Mouse (Mus musculus) forebrain, embryonic 11.5 days (tissue): Measurements from ENCODE around the gene Kdm3a. TPM values are rescaled to one million over a fixed set of nuclear protein-coding genes. Genes with fewer than 3 reads are reported as not detected.

Experiments
- ATAC-seq: fragments of 200-750 bp; cut with Nextera tagmentation; replicated peaks from 2 replicates; pipeline ENCODE4 v1.8.0; 2017; ENCODE audit warnings: moderate TSS enrichment; ENCODE audit not compliant: low FRiP score
- DNase-seq: peaks from one replicate; pipeline ENCODE4 v3.0.0-alpha.2; 2017; ENCODE audit warnings: low spot score
- H3K27ac ChIP-seq: fragments of 300-500 bp; sonication (generic); 2 replicates; pipeline ENCODE4 v1.5.1; 2014; ENCODE audit warnings: low read depth, low read length
- H3K27me3 ChIP-seq: fragments of 300-500 bp; sonication (generic); 2 replicates; pipeline ENCODE4 v1.6.1; 2014; ENCODE audit warnings: mild to moderate bottlenecking, low read length, mixed read lengths; ENCODE audit not compliant: control insufficient read depth, insufficient read depth
- H3K36me3 ChIP-seq: fragments of 300-500 bp; sonication (generic); 2 replicates; pipeline ENCODE4 v1.6.1; 2014; ENCODE audit warnings: mild to moderate bottlenecking, low read length, moderate library complexity, mixed read lengths; ENCODE audit not compliant: control insufficient read depth, insufficient read depth
- H3K4me1 ChIP-seq: fragments of 300-500 bp; sonication (generic); replicated peaks from 2 replicates; pipeline ENCODE4 v1.6.1; 2014; ENCODE audit warnings: low read length, mixed read lengths; ENCODE audit not compliant: control insufficient read depth, insufficient read depth
- H3K4me2 ChIP-seq: fragments of 300-500 bp; sonication (generic); 2 replicates; pipeline ENCODE4 v1.6.1; 2014; ENCODE audit warnings: low read depth, mild to moderate bottlenecking, low read length, moderate library complexity, mixed read lengths; ENCODE audit not compliant: severe bottlenecking
- H3K4me3 ChIP-seq: fragments of 300-500 bp; sonication (generic); 2 replicates; pipeline ENCODE4 v1.5.1; 2014; ENCODE audit warnings: low read depth, low read length
- H3K9ac ChIP-seq: fragments of 300-500 bp; sonication (generic); 2 replicates; pipeline ENCODE4 v1.6.1; 2014; ENCODE audit warnings: low read length
- H3K9me3 ChIP-seq: fragments of 300-500 bp; sonication (generic); 2 replicates; pipeline ENCODE4 v1.6.1; 2016; ENCODE audit warnings: low read length, mixed read lengths; ENCODE audit not compliant: control insufficient read depth
- WGBS: fragments of 180-500 bp; shearing (Covaris S2); extraction: QIAGEN DNeasy Blood & Tissue Kit; methylation state at CpG from one replicate; pipeline ENCODE4 v1.1.7; 2014; 5-methylcytosine and 5-hydroxymethylcytosine counted together
- polyA plus RNA-seq: library from polyadenylated mRNA; unstranded; fragments of >200 nt; fragmentation: Nextera tagmentation; extraction: Ambion mirVana; gene quantifications from 2 replicates; pipeline ENCODE4 v1.2.1, GENCODE M21; 2014

Gene Kdm3a
- polyA plus RNA-seq, 1 experiment from 2014 or later: 71.0 TPM

DNA sequence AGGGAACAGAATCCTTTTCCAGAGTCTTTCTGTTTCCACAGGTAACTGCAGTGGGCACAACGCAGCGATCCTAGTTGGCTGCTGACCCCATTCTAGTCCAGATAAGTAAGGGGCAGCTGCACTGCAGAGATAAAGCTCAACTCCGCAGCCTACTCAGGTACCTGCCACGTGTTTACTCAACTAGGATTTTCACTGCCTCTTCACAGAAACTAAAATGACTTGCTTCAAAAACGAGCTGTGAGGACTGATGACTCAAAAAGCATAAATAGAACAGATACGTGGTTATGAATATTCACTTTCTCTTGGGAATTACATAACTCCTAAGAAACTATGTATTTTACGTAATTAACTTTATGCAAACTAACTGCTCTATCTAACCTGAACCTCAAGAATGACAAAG lies 22.8 kb downstream of the Kdm3a start:
- Histone ChIP-seq H3K27me3 (no peaks in the 10 kb centered on the region), H3K4me3 (no peak overlapping the region), H3K27ac (no peak overlapping the region), H3K9me3 (no peaks in the 10 kb centered on the region), H3K36me3 (peaks cover 16% of the 10 kb centered on the region; the same call in 1 of the 2 replicates), H3K9ac (no peak overlapping the region), H3K4me1 (no peaks in the 10 kb centered on the region), H3K4me2 (no peak overlapping the region)
- WGBS: 89% methylated on average over 7 of the region's 7 CpGs
- ATAC-seq (no peak), DNase-seq (no peak)

DNA sequence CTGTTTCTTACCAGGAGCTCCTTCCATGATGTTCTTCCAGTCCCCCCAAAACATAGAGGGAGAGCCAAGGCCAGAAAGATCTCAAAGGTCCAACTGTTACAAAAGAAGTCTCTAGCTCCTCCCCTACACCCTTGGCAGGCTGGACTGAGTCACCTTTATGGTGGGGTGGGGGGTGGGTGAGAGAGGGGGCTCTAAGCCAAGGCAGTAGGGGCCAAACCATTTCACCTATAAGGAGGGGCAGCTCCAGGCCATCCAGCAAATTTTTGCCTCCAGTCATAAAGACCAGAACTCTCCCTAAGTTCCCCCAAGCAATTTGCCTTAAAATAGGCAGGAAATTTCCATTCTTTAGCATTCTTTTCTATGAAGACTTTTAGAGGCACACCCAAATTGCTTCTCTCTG lies 23.8 kb downstream of the Kdm3a start:
- Histone ChIP-seq H3K36me3 (peaks cover 16% of the 10 kb centered on the region; the same call in 1 of the 2 replicates), H3K27me3 (no peaks in the 10 kb centered on the region), H3K9ac (no peak overlapping the region)

DNA sequence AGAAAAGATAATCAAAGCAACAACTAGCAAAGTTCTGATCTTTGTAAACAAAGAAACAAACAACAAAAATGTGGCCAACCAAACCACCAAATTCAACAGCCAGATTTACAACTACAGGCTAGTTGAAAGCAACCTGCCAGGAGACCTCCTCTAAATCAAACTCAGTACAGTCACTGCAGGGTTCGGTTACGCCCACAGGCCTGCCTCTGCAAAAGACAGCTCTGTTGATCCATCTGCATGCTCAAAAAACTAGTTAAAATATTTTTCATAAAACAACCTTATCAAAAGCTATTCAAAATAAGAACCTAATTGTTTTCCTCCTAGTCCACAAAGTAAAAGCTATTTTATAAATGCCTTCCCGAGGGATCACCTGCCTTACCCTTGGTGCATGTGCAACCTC lies 25.0 kb downstream of the Kdm3a start:
- ATAC-seq (no peak), DNase-seq (no peak)
- WGBS: 91% methylated on average over 3 of the region's 3 CpGs

More for the DNA sequence above, 23.8 kb downstream of the Kdm3a start:
- DNase-seq (no peak), ATAC-seq (no peak)
- no peak overlapping the region for H3K27ac ChIP-seq
- H3K4me3 ChIP-seq: no peak overlapping the region
- H3K4me1 ChIP-seq: no peaks in the 10 kb centered on the region
- H3K9me3 ChIP-seq: no peaks in the 10 kb centered on the region
- H3K4me2 ChIP-seq: no peak overlapping the region

DNA sequence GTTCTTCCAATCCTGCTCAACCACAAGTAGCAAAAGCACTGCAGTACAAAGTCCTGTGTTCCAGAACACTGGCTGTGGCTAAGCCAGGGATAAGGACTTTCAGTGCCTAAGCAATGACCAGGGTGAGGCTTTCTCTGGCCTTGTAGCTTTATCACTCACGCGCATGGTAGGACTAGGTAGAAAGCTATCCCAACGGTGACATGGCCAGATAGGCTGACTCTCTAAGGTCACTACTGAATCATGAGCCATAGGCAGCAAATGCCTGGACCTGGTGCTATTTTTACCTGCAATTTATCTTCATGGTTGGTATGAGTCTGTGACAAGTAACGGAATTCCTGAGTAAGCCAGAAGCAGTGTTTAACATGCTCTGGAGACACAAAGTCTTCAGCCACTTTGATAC lies 42.6 kb downstream of the Kdm3a start:
- H3K4me2 ChIP-seq: no peak overlapping the region
- WGBS: 94% methylated on average over 4 of the region's 4 CpGs
- no peak for DNase-seq
- peaks cover 24% of the 10 kb centered on the region for H3K36me3 ChIP-seq
- no peaks in the 10 kb centered on the region for H3K27me3 ChIP-seq
- no peak overlapping the region for H3K27ac ChIP-seq
- H3K4me1 ChIP-seq: no peaks in the 10 kb centered on the region
- no peaks in the 10 kb centered on the region for H3K9me3 ChIP-seq
- H3K4me3 ChIP-seq: no peak overlapping the region
- ATAC-seq: no peak
- H3K9ac ChIP-seq: no peak overlapping the region

More for the DNA sequence above, 25.0 kb downstream of the Kdm3a start:
- Histone ChIP-seq H3K4me1 (no peaks in the 10 kb centered on the region), H3K27ac (no peak overlapping the region), H3K36me3 (peaks cover 18% of the 10 kb centered on the region), H3K9ac (no peak overlapping the region), H3K4me3 (no peak overlapping the region), H3K9me3 (no peaks in the 10 kb centered on the region), H3K27me3 (no peaks in the 10 kb centered on the region), H3K4me2 (no peak overlapping the region)

DNA sequence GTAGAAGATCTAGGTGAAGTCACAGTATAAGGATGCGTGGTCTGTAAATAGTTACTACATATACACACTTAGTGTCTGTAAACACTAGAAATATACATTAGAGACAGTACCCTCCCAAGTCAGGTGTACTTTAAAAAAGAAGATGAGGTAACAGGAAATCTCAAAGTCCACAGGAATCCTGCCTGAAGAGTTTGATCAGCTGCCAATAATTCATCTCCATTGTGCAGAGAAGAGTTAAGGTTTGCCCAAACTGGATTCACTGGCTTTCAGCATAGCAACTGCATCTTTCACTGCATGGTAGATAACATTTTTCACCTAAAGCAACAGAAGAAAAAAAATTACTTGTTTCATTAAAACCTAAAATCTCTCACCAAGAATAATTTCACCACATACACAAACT lies 43.4 kb downstream of the Kdm3a start:
- no peak for DNase-seq
- H3K27me3 ChIP-seq: no peaks in the 10 kb centered on the region
- no peak overlapping the region for H3K9ac ChIP-seq
- H3K27ac ChIP-seq: no peak overlapping the region
- H3K4me1 ChIP-seq: no peaks in the 10 kb centered on the region
- WGBS: 97% methylated on average over 1 of the region's 1 CpGs
- no peaks in the 10 kb centered on the region for H3K9me3 ChIP-seq
- H3K36me3 ChIP-seq: peaks cover 21% of the 10 kb centered on the region
- H3K4me2 ChIP-seq: no peak overlapping the region
- no peak overlapping the region for H3K4me3 ChIP-seq
- ATAC-seq: no peak

DNA sequence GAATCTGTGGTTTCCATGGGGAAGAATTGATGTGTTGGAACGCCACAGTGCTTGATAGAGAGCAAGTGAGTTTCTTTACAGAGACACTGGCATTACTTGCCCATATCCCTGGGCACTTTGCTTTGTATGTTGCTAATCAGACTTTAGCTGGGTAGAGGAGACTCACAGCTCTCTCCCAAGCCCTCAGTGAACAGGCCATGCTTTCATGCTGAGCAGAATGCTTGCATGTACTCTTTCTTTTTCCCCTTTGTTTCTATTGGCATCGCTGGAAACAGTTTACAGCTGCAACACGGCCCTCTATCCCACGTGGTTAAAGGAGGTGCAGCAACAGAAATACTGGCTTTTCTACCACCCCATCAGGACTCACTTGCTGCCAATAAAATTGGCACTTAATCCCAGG lies 49.6 kb downstream of the Kdm3a start:
- H3K36me3 ChIP-seq: no peaks in the 10 kb centered on the region; the same call in 1 of the 2 replicates
- no peak for DNase-seq
- 81% methylated on average over 4 of the region's 4 CpGs for WGBS

DNA sequence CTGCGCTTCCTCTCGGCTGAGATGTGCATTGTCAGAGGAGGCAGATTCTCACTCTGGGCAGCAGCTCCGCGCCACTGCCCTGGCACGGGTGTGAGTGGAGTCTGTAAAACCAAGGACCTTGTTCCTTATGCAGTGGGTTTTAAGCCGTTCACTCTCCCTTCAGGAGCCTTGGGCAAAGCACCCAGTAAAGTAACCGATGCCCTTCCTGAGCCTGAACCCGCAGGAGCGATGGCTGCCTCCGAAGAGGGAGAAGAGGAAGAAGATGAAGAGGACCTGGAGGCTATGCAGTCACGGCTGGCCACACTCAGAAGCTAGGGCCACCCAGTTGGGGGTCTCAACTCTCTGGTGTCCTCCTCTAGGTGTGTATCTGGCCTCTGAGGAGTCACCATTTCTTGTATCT lies 53.3 kb downstream of the Kdm3a start:
- H3K4me1 ChIP-seq: no peaks in the 10 kb centered on the region
- H3K27ac ChIP-seq: no peak overlapping the region
- H3K4me3 ChIP-seq: no peak overlapping the region
- ATAC-seq (no peak), DNase-seq (no peak)
- H3K9ac ChIP-seq: no peak overlapping the region
- H3K27me3 ChIP-seq: no peaks in the 10 kb centered on the region
- H3K36me3 ChIP-seq: no peaks in the 10 kb centered on the region; the same call in 1 of the 2 replicates
- 96% methylated on average over 11 of the region's 11 CpGs for WGBS
- no peaks in the 10 kb centered on the region for H3K9me3 ChIP-seq
- no peak overlapping the region for H3K4me2 ChIP-seq

More for the DNA sequence above, 49.6 kb downstream of the Kdm3a start:
- H3K4me3 ChIP-seq: no peak overlapping the region
- H3K27ac ChIP-seq: no peak overlapping the region
- H3K9me3 ChIP-seq: no peaks in the 10 kb centered on the region
- no peaks in the 10 kb centered on the region for H3K27me3 ChIP-seq
- H3K4me1 ChIP-seq: no peaks in the 10 kb centered on the region
- H3K9ac ChIP-seq: no peak overlapping the region
- H3K4me2 ChIP-seq: no peak overlapping the region
- ATAC-seq: no peak

DNA sequence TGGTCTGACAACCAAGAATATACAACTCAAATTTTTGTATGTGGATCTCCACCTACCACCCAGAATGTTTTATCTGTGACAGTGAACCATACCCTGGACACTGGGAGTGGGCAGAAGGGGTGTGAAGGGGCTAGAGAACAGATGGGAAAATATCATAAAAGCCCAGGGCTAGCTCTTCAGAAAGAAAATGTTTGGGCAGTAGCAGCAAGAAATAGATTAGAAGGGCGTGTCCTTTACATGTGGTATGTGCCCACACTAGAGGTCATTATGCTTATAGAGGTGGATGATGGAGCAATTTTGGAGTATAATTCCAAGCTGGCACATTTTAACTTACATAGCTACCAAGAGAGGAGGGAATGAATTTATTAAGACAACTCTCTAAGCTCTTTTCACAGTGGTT lies 57.4 kb downstream of the Kdm3a start:
- Histone ChIP-seq H3K4me1 (no peaks in the 10 kb centered on the region), H3K9me3 (no peaks in the 10 kb centered on the region), H3K4me3 (no peak overlapping the region), H3K27ac (no peak overlapping the region), H3K9ac (no peak overlapping the region), H3K4me2 (no peak overlapping the region), H3K27me3 (no peaks in the 10 kb centered on the region), H3K36me3 (no peaks in the 10 kb centered on the region; the same call in 1 of the 2 replicates)
- WGBS: 92% methylated on average over 1 of the region's 1 CpGs
- ATAC-seq (no peak), DNase-seq (no peak)

DNA sequence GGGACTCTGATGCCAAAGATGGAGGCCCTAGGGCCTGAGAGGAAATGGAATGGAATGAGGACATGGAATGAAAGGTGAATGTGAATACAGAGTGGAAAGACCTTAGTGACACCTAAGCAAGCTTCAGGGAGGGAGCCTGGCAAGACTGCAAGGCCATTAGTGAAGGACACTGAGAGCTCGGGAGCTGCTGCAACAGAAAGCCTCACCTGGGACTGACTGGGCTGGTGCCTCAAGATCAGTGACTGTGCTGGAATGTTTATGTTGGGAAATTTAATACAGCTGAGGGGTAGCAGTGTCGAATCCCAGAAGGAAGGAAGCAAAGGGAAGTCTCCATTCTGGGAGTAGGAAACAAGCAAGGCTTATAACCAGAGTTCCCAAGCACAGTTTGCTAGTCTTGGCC lies 63.8 kb downstream of the Kdm3a start:
- H3K4me2 ChIP-seq: no peak overlapping the region
- H3K27ac ChIP-seq: no peak overlapping the region
- H3K27me3 ChIP-seq: no peaks in the 10 kb centered on the region
- no peak overlapping the region for H3K9ac ChIP-seq
- no peak for DNase-seq
- 70% methylated on average over 2 of the region's 2 CpGs for WGBS
- H3K36me3 ChIP-seq: no peaks in the 10 kb centered on the region; the same call in 1 of the 2 replicates
- ATAC-seq: no peak
- no peaks in the 10 kb centered on the region for H3K4me1 ChIP-seq
- H3K9me3 ChIP-seq: no peaks in the 10 kb centered on the region
- H3K4me3 ChIP-seq: no peak overlapping the region
